Mouse (Mus musculus): ENCODE measurements around the gene Iqce.
"Not testable (repeated sequence)": the region's sequence is repeated elsewhere in the genome, so short reads cannot be mapped to it uniquely, and the experiment has no call there.

Gene Iqce

GRCm38 (mm10) chr5:140704378-140705251, 2.4 kb upstream of the Iqce start, which contains the start of gene Brat1:
Gene Brat1 (plus strand): TSS chr5:140705011.
- DNase-seq (ENCODE audit: low spot score): peak; percentile 100

GRCm38 (mm10) chr5:140703480-140704377, 1.6 kb upstream of the Iqce start:
- DNase-seq (ENCODE audit: low spot score): no peak

- DNase-seq (ENCODE audit: low spot score): no peak
Observed at GRCm38 (mm10) chr5:140702618-140703175, 519 bp upstream of the Iqce start.

- no peak for DNase-seq (ENCODE audit: low spot score)
Observed at GRCm38 (mm10) chr5:140701661-140702060, 517 bp downstream of the Iqce start.

- no peak for DNase-seq (ENCODE audit: low spot score)
Observed at GRCm38 (mm10) chr5:140699776-140700175, 2.4 kb downstream of the Iqce start.

- no peak for DNase-seq (ENCODE audit: low spot score)
Observed at GRCm38 (mm10) chr5:140695987-140696386, 6.2 kb downstream of the Iqce start.

- no peak for DNase-seq (ENCODE audit: low spot score)
Observed at GRCm38 (mm10) chr5:140688434-140688833, 13.7 kb downstream of the Iqce start.

- DNase-seq (ENCODE audit: low spot score): no peak
Observed at GRCm38 (mm10) chr5:140684343-140685148, 17.6 kb downstream of the Iqce start.

- DNase-seq (ENCODE audit: low spot score): no peak
Observed at GRCm38 (mm10) chr5:140682113-140682512, 20.1 kb downstream of the Iqce start.

- no peak for DNase-seq (ENCODE audit: low spot score)
Observed at GRCm38 (mm10) chr5:140680950-140681349, 21.2 kb downstream of the Iqce start.

GRCm38 (mm10) chr5:140680051-140680450, 22.1 kb downstream of the Iqce start:
- DNase-seq (ENCODE audit: low spot score): no peak

GRCm38 (mm10) chr5:140677137-140677536, 25.0 kb downstream of the Iqce start:
- no peak for DNase-seq (ENCODE audit: low spot score)

- no peak for DNase-seq (ENCODE audit: low spot score)
Observed at GRCm38 (mm10) chr5:140675640-140676039, 26.5 kb downstream of the Iqce start.

- DNase-seq (ENCODE audit: low spot score): no peak
Observed at GRCm38 (mm10) chr5:140675079-140675478, 27.1 kb downstream of the Iqce start.

GRCm38 (mm10) chr5:140674036-140674435, 28.1 kb downstream of the Iqce start:
- DNase-seq (ENCODE audit: low spot score): no peak

GRCm38 (mm10) chr5:140672603-140673002, 29.6 kb downstream of the Iqce start:
- DNase-seq (ENCODE audit: low spot score): not testable (repeated sequence)

- DNase-seq (ENCODE audit: low spot score): no peak
Observed at GRCm38 (mm10) chr5:140672115-140672514, 30.1 kb downstream of the Iqce start.

GRCm38 (mm10) chr5:140663621-140664180, 38.5 kb downstream of the Iqce start:
- peak; percentile 76 for DNase-seq (ENCODE audit: low spot score)

GRCm38 (mm10) chr5:140662741-140663592, 39.2 kb downstream of the Iqce start:
- no peak for DNase-seq (ENCODE audit: low spot score)

Data from T-cell, adult 2 months (primary cell).